Mouse (Mus musculus) spleen, postnatal 10 days (tissue): ENCODE results near the gene Olfr474.
"Not testable (repeated sequence)": the region's sequence is repeated elsewhere in the genome, so short reads cannot be mapped to it uniquely, and the experiment has no call there.

Experiments
- DNase-seq, 2 experiments: peaks; one replicate each; pipeline ENCODE4 v3.0.0; 2021 to 2022; ENCODE audit warnings: low spot score in 2 of 2

Olfr474 gene

GRCm38 (mm10) chr7:107954343-107954742 lies at the start of gene Olfr474:
Gene Olfr474, plus strand, starts transcription at chr7:107954643.
- DNase-seq: no peak

- no peak for DNase-seq
These were observed 24.3 kb upstream of the Olfr474 start, which contains the start of gene Olfr473 for GRCm38 (mm10) chr7:107930146-107930545. Gene Olfr473, plus strand, starts transcription at chr7:107930446.

- DNase-seq: not testable (repeated sequence)
These were observed 1.9 kb upstream of the Olfr474 start for GRCm38 (mm10) chr7:107952539-107952938.

GRCm38 (mm10) chr7:107964503-107964902 lies 10.1 kb downstream of the Olfr474 start, which contains the start of gene Olfr476:
Gene Olfr476, plus strand, starts transcription at chr7:107964803.
- DNase-seq: no peak

GRCm38 (mm10) chr7:107986393-107986792 lies 31.9 kb downstream of the Olfr474 start, which contains the start of gene Olfr477:
Gene Olfr477, plus strand, starts transcription at chr7:107986693.
- DNase-seq: no peak
